ENCODE assay signal across 23 mouse cellular contexts in the genomic region with DNA sequence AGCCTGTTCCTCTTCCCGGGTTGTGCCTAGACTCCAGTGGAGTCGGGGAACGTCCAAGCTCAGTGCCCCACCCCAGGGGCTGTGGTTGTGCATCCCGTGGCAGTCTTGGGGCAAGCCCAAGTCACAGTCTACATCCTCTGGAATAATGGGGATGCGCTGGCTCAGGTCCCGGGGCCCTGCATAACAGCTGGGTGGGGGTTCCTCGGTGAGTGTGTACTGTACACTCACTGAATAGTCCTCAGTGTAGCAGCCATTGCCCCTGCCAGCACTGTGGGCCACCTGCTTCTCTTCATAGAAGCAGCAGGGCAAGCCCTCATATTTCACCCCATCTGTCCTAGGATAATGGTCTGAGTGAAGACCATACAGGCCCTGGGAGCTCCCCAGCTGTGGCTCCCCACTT. TPM values are rescaled to one million over a fixed set of nuclear protein-coding genes. Genes with fewer than 3 reads are reported as not detected.
DNase-seq lines count a peak whose midpoint lies in the region; ATAC-seq lines count a peak whose summit lies in the region.
"Had no signal": no experiment of that assay in that cellular context is flagged by ENCODE, and none has a peak within 500 bp of the region (broad histone marks: within the 10 kb centered on the region; RNA-seq: fewer than 3 reads in every experiment).

No protein-coding gene starts in this region.

- ATAC-seq in embryonic facial prominence, embryonic 14.5 days (ENCODE audit: low read depth) = peak; percentile 35
- ATAC-seq in embryonic facial prominence, embryonic 15.5 days (ENCODE audit: insufficient number of reproducible peaks, low FRiP score, low TSS enrichment, low read depth) = 0 out of 2 replicates have a peak, but pooled peaks have one; percentile 22
- ATAC-seq: activated CD4-positive, CD25-positive, alpha-beta regulatory T cell, adult 4 months; inflammation-experienced regulatory T-cells, adult 6 months had no signal

- no peaks in the 10 kb centered on the region for H3K4me1 ChIP-seq in embryonic facial prominence, embryonic 14.5 days (ENCODE audit: control insufficient read depth, insufficient read depth, low read length)
- no peaks in the 10 kb centered on the region for H3K4me1 ChIP-seq in embryonic facial prominence, embryonic 10.5 days
- no peaks in the 10 kb centered on the region; the same call in 1 of the 2 replicates for H3K4me1 ChIP-seq in heart, embryonic 10.5 days
- H3K4me1 ChIP-seq in embryonic facial prominence, embryonic 15.5 days = no peaks in the 10 kb centered on the region; the same call in 1 of the 2 replicates
- H3K4me1 ChIP-seq: heart, embryonic 12.5 days; limb, embryonic 12.5 days; neural tube, embryonic 12.5 days had no signal

- intact Hi-C loops in left cerebral cortex, postnatal 4 days (cut with DNase I) = no loop called here

- H3K27ac ChIP-seq in embryonic facial prominence, embryonic 14.5 days (replicated peaks; ENCODE audit: low read depth, low read length) = no peak overlapping the region
- no peak overlapping the region for H3K27ac ChIP-seq in embryonic facial prominence, embryonic 10.5 days (replicated peaks)
- H3K27ac ChIP-seq in heart, embryonic 10.5 days = no peak overlapping the region
- H3K27ac ChIP-seq in embryonic facial prominence, embryonic 15.5 days (replicated peaks) = no peak overlapping the region
- H3K27ac ChIP-seq: left cerebral cortex, adult 2 months; limb, embryonic 12.5 days; liver, embryonic 13.5 days; neural tube, embryonic 12.5 days had no signal

- 91% methylated on average over 6 of the region's 7 CpGs for whole genome bisulfite sequencing in embryonic facial prominence, embryonic 14.5 days
- WGBS in embryonic facial prominence, embryonic 10.5 days = 93% methylated on average over 7 of the region's 7 CpGs
- WGBS in heart, embryonic 10.5 days = 90% methylated on average over 7 of the region's 7 CpGs
- WGBS in embryonic facial prominence, embryonic 15.5 days = 75% methylated on average over 7 of the region's 7 CpGs

- H3K9ac ChIP-seq in embryonic facial prominence, embryonic 14.5 days (ENCODE audit: low read depth, low read length) = no peak overlapping the region
- H3K9ac ChIP-seq in embryonic facial prominence, embryonic 15.5 days = no peak overlapping the region
- H3K9ac ChIP-seq: heart, embryonic 12.5 days; limb, embryonic 12.5 days; liver, embryonic 13.5 days; lung, embryonic 14.5 days; neural tube, embryonic 12.5 days had no signal

- no peaks in the 10 kb centered on the region for H3K9me3 ChIP-seq in embryonic facial prominence, embryonic 14.5 days (ENCODE audit: control insufficient read depth, low read length)
- no peaks in the 10 kb centered on the region for H3K9me3 ChIP-seq in embryonic facial prominence, embryonic 10.5 days
- no peaks in the 10 kb centered on the region for H3K9me3 ChIP-seq in heart, embryonic 10.5 days
- no peaks in the 10 kb centered on the region for H3K9me3 ChIP-seq in embryonic facial prominence, embryonic 15.5 days (replicated peaks)
- H3K9me3 ChIP-seq: G1E; heart, embryonic 12.5 days; limb, embryonic 12.5 days; liver, embryonic 13.5 days; neural tube, embryonic 12.5 days had no signal

- no peak for DNase-seq in embryonic facial prominence, embryonic 14.5 days (ENCODE audit: low spot score)
- DNase-seq in embryonic facial prominence, embryonic 10.5 days (ENCODE audit: low spot score) = no peak
- DNase-seq in heart, adult 11 months = peak; percentile 86
- no peak for DNase-seq in heart, embryonic 10.5 days (ENCODE audit: low spot score)
- peak; percentile 57 for DNase-seq in left cerebral cortex, postnatal 4 days
- DNase-seq in left cerebral cortex, adult 9 months (ENCODE audit: low spot score in 2 of 2) = no peak
- DNase-seq: adrenal gland, postnatal 10 days; heart, postnatal 14 days; kidney, adult 2 months; kidney, postnatal 10 days; liver, embryonic 13.5 days; lung, embryonic 14.5 days; lung, postnatal 4 days; right cerebral cortex, postnatal 14 days; thymus, postnatal 36 days had no signal

- no peak overlapping the region for H3K4me2 ChIP-seq in embryonic facial prominence, embryonic 14.5 days (ENCODE audit: low read depth, low read length)
- no peak overlapping the region for H3K4me2 ChIP-seq in embryonic facial prominence, embryonic 15.5 days (replicated peaks)
- H3K4me2 ChIP-seq: heart, embryonic 12.5 days; limb, embryonic 12.5 days; liver, embryonic 13.5 days; lung, embryonic 14.5 days; neural tube, embryonic 12.5 days had no signal

- H3K4me3 ChIP-seq in embryonic facial prominence, embryonic 14.5 days (ENCODE audit: low read depth, low read length) = no peak overlapping the region
- no peak overlapping the region for H3K4me3 ChIP-seq in embryonic facial prominence, embryonic 10.5 days
- H3K4me3 ChIP-seq in heart, embryonic 10.5 days = no peak overlapping the region
- no peak overlapping the region for H3K4me3 ChIP-seq in embryonic facial prominence, embryonic 15.5 days (replicated peaks)
- H3K4me3 ChIP-seq: heart, embryonic 12.5 days; left cerebral cortex, adult 2 months; limb, embryonic 12.5 days; liver, embryonic 13.5 days; neural tube, embryonic 12.5 days had no signal

- H3K36me3 ChIP-seq in embryonic facial prominence, embryonic 14.5 days (ENCODE audit: control insufficient read depth, insufficient read depth, low read length) = peaks cover 56% of the 10 kb centered on the region
- peaks cover 67% of the 10 kb centered on the region for H3K36me3 ChIP-seq in embryonic facial prominence, embryonic 10.5 days (replicated peaks)
- peaks cover 59% of the 10 kb centered on the region for H3K36me3 ChIP-seq in heart, embryonic 10.5 days
- H3K36me3 ChIP-seq in embryonic facial prominence, embryonic 15.5 days = peaks cover 67% of the 10 kb centered on the region

- H3K27me3 ChIP-seq in embryonic facial prominence, embryonic 14.5 days (replicated peaks; ENCODE audit: control insufficient read depth, insufficient read depth, low read length) = no peaks in the 10 kb centered on the region
- H3K27me3 ChIP-seq in embryonic facial prominence, embryonic 10.5 days (replicated peaks; ENCODE audit: low read depth, poor library complexity, severe bottlenecking) = no peaks in the 10 kb centered on the region
- no peaks in the 10 kb centered on the region for H3K27me3 ChIP-seq in heart, embryonic 10.5 days (ENCODE audit: insufficient read depth, poor library complexity, severe bottlenecking)
- no peaks in the 10 kb centered on the region for H3K27me3 ChIP-seq in embryonic facial prominence, embryonic 15.5 days
- H3K27me3 ChIP-seq: heart, embryonic 12.5 days; limb, embryonic 12.5 days; liver, embryonic 13.5 days; neural tube, embryonic 12.5 days had no signal

RNA-seq across cellular contexts. Expression of a gene that starts 19.6 kb away (rescaled TPM):
- polyA plus RNA-seq in embryonic facial prominence, embryonic 14.5 days (2014; fragmentation: Nextera tagmentation; extraction: Ambion mirVana) = 24.1 and 26.7 TPM in 2 replicates
- polyA plus RNA-seq in embryonic facial prominence, embryonic 10.5 days (2016; fragmentation: Nextera tagmentation; extraction: Ambion mirVana) = 16.5 and 17.3 TPM in 2 replicates
- polyA plus RNA-seq in heart, embryonic 10.5 days (2016; fragmentation: Nextera tagmentation; extraction: Ambion mirVana) = 18.3 and 34.4 TPM in 2 replicates
- 1 to 10 TPM; 9.0 to 9.8 TPM for total RNA-seq in left cerebral cortex, postnatal 4 days (2021)
- 39.5 and 40.5 TPM in 2 replicates for polyA plus RNA-seq in embryonic facial prominence, embryonic 15.5 days (2015; fragmentation: Nextera tagmentation; extraction: Ambion mirVana)

Comparison
In these comparisons a context has a peak if more than half of its experiments do, and no peak if none do; other contexts are left out.
1. DNase-seq: peak in heart, adult 11 months (single experiment) and left cerebral cortex, postnatal 4 days (single experiment); none in embryonic facial prominence, embryonic 14.5 days (single experiment), embryonic facial prominence, embryonic 10.5 days (single experiment), heart, embryonic 10.5 days (single experiment) and left cerebral cortex, adult 9 months (0 of 2).